Mouse (Mus musculus) intestine, embryonic 15.5 days (tissue): ENCODE data around the gene Shroom4. TPM values are rescaled to one million over a fixed set of nuclear protein-coding genes. Genes with fewer than 3 reads are reported as not detected.

ENCODE experiments used
- ATAC-seq: fragments of 200-750 bp; cut with Nextera tagmentation; 2 replicates; pipeline ENCODE4 v1.8.0; 2017; ENCODE audit warnings: moderate TSS enrichment, moderate library complexity
- H3K27ac ChIP-seq: fragments of 300-500 bp; sonication (generic); 2 replicates; pipeline ENCODE4 v1.5.1; 2015; ENCODE audit warnings: mild to moderate bottlenecking, inconsistent platforms
- H3K27me3 ChIP-seq: fragments of 300-500 bp; sonication (generic); replicated peaks from 2 replicates; pipeline ENCODE4 v1.6.1; 2015; ENCODE audit warnings: inconsistent platforms
- H3K36me3 ChIP-seq: fragments of 300-500 bp; sonication (generic); 2 replicates; pipeline ENCODE4 v1.6.1; 2015; ENCODE audit warnings: inconsistent platforms
- H3K4me1 ChIP-seq: fragments of 300-500 bp; sonication (generic); replicated peaks from 2 replicates; pipeline ENCODE4 v1.6.1; 2015; ENCODE audit warnings: inconsistent platforms
- H3K4me2 ChIP-seq: fragments of 300-500 bp; sonication (generic); replicated peaks from 2 replicates; pipeline ENCODE4 v1.6.1; 2015; ENCODE audit warnings: mild to moderate bottlenecking, inconsistent platforms
- H3K4me3 ChIP-seq: fragments of 300-500 bp; sonication (generic); replicated peaks from 2 replicates; pipeline ENCODE4 v1.5.1; 2015; ENCODE audit warnings: inconsistent platforms
- H3K9ac ChIP-seq: fragments of 300-500 bp; sonication (generic); 2 replicates; pipeline ENCODE4 v1.6.1; 2015; ENCODE audit warnings: inconsistent platforms
- H3K9me3 ChIP-seq: fragments of 300-500 bp; sonication (generic); 2 replicates; pipeline ENCODE4 v1.6.1; 2016; ENCODE audit warnings: inconsistent platforms
- WGBS: fragments of 180-500 bp; shearing (Covaris S2); methylation state at CpG from one replicate; pipeline ENCODE4 v1.1.7; 2015; 5-methylcytosine and 5-hydroxymethylcytosine counted together
- polyA plus RNA-seq: library from polyadenylated mRNA; unstranded; fragments of >200 nt; fragmentation: Nextera tagmentation; extraction: Ambion mirVana; gene quantifications from 2 replicates; pipeline ENCODE4 v1.2.1, GENCODE M21; 2015

Gene Shroom4
- polyA plus RNA-seq, result 1.8 and 1.9 TPM in 2 replicates

- Histone ChIP-seq H3K27ac (peak within 1 kb of the TSS; percentile 77), H3K4me3 (peak within 1 kb of the TSS; percentile 59), H3K9ac (peak within 1 kb of the TSS; percentile 52), H3K27me3 (no peaks in the 10 kb centered on the region), H3K9me3 (no peaks in the 10 kb centered on the region), H3K4me1 (no peaks in the 10 kb centered on the region), H3K36me3 (no peaks in the 10 kb centered on the region), H3K4me2 (peak within 1 kb of the TSS; percentile 61)
- ATAC-seq, result peak; percentile 96
- 12% methylated on average over 54 of the region's 55 CpGs for WGBS
Measured at GRCm38 (mm10) chrX:6399626-6400397, at the start of gene Shroom4. Gene Shroom4, plus strand, starts transcription at chrX:6399854.

- H3K4me3 ChIP-seq, result no peak overlapping the region
Measured at GRCm38 (mm10) chrX:6356876-6357275, 42.8 kb upstream of the Shroom4 start.

GRCm38 (mm10) chrX:6357503-6358114, 42.0 kb upstream of the Shroom4 start:
- no peak overlapping the region for H3K9ac ChIP-seq
- H3K4me2 ChIP-seq, result no peak overlapping the region
- no peaks in the 10 kb centered on the region for H3K4me1 ChIP-seq
- no peak overlapping the region for H3K4me3 ChIP-seq
- no peaks in the 10 kb centered on the region for H3K36me3 ChIP-seq
- ATAC-seq, result no peak
- H3K27me3 ChIP-seq, result no peaks in the 10 kb centered on the region
- H3K27ac ChIP-seq, result no peak overlapping the region
- WGBS, result 79% methylated on average over 6 of the region's 6 CpGs
- H3K9me3 ChIP-seq, result no peaks in the 10 kb centered on the region

More at GRCm38 (mm10) chrX:6356876-6357275, 42.8 kb upstream of the Shroom4 start:
- H3K36me3 ChIP-seq, result no peaks in the 10 kb centered on the region
- 75% methylated on average over 3 of the region's 3 CpGs for WGBS
- no peak overlapping the region for H3K9ac ChIP-seq
- no peaks in the 10 kb centered on the region for H3K9me3 ChIP-seq
- H3K27me3 ChIP-seq, result no peaks in the 10 kb centered on the region
- H3K4me2 ChIP-seq, result no peak overlapping the region
- H3K27ac ChIP-seq, result no peak overlapping the region
- no peaks in the 10 kb centered on the region for H3K4me1 ChIP-seq
- ATAC-seq, result no peak

- H3K27ac ChIP-seq, result no peak overlapping the region
- no peaks in the 10 kb centered on the region for H3K4me1 ChIP-seq
- no peak overlapping the region for H3K4me3 ChIP-seq
- H3K4me2 ChIP-seq, result no peak overlapping the region
- 44% methylated on average over 1 of the region's 1 CpGs for WGBS
- H3K36me3 ChIP-seq, result no peaks in the 10 kb centered on the region
- H3K9me3 ChIP-seq, result no peaks in the 10 kb centered on the region
- H3K27me3 ChIP-seq, result no peaks in the 10 kb centered on the region
- no peak for ATAC-seq
- H3K9ac ChIP-seq, result no peak overlapping the region
Measured at GRCm38 (mm10) chrX:6368822-6369221, 30.8 kb upstream of the Shroom4 start.

- H3K4me3 ChIP-seq, result no peak overlapping the region
- no peaks in the 10 kb centered on the region for H3K4me1 ChIP-seq
- no peaks in the 10 kb centered on the region for H3K9me3 ChIP-seq
- no peak overlapping the region for H3K4me2 ChIP-seq
- 76% methylated on average over 3 of the region's 3 CpGs for WGBS
- H3K36me3 ChIP-seq, result no peaks in the 10 kb centered on the region
- H3K9ac ChIP-seq, result no peak overlapping the region
- H3K27me3 ChIP-seq, result no peaks in the 10 kb centered on the region
- H3K27ac ChIP-seq, result no peak overlapping the region
- no peak for ATAC-seq
Measured at GRCm38 (mm10) chrX:6370706-6371105, 28.9 kb upstream of the Shroom4 start.

- no peak for ATAC-seq
- Histone ChIP-seq H3K27ac (no peak overlapping the region), H3K9ac (no peak overlapping the region), H3K36me3 (no peaks in the 10 kb centered on the region), H3K27me3 (no peaks in the 10 kb centered on the region), H3K4me3 (no peak overlapping the region), H3K4me2 (no peak overlapping the region), H3K4me1 (no peaks in the 10 kb centered on the region), H3K9me3 (no peaks in the 10 kb centered on the region)
- 61% methylated on average over 1 of the region's 1 CpGs for WGBS
Measured at GRCm38 (mm10) chrX:6393861-6394260, 5.8 kb upstream of the Shroom4 start.

GRCm38 (mm10) chrX:6399193-6399592, 461 bp upstream of the Shroom4 start:
- no peaks in the 10 kb centered on the region for H3K9me3 ChIP-seq
- no peaks in the 10 kb centered on the region for H3K4me1 ChIP-seq
- H3K4me2 ChIP-seq, result peak overlapping the region; percentile 61
- H3K27ac ChIP-seq, result peak overlapping the region; percentile 51
- H3K36me3 ChIP-seq, result no peaks in the 10 kb centered on the region
- WGBS, result 50% methylated on average over 1 of the region's 1 CpGs
- ATAC-seq, result no peak; the same call in 1 of the 2 replicates
- H3K27me3 ChIP-seq, result no peaks in the 10 kb centered on the region
- peak overlapping the region; percentile 59 for H3K4me3 ChIP-seq
- H3K9ac ChIP-seq, result 0 out of 2 replicates have a peak overlapping the region, but pooled peaks have one; percentile 10

GRCm38 (mm10) chrX:6400398-6401020, 855 bp downstream of the Shroom4 start:
- peak overlapping the region; percentile 52 for H3K9ac ChIP-seq

GRCm38 (mm10) chrX:6402921-6403320, 3.3 kb downstream of the Shroom4 start:
- ATAC-seq, result no peak
- H3K9me3 ChIP-seq, result no peaks in the 10 kb centered on the region
- 76% methylated on average over 4 of the region's 4 CpGs for WGBS

More at GRCm38 (mm10) chrX:6400398-6401020, 855 bp downstream of the Shroom4 start:
- 19% methylated on average over 40 of the region's 49 CpGs for WGBS
- Histone ChIP-seq H3K27me3 (no peaks in the 10 kb centered on the region), H3K9me3 (no peaks in the 10 kb centered on the region), H3K36me3 (no peaks in the 10 kb centered on the region), H3K4me2 (peak overlapping the region; percentile 61), H3K4me3 (peak overlapping the region; percentile 59), H3K27ac (peak overlapping the region; percentile 77), H3K4me1 (no peaks in the 10 kb centered on the region)
- ATAC-seq, result peak; percentile 65

GRCm38 (mm10) chrX:6409114-6409513, 9.5 kb downstream of the Shroom4 start:
- no peak overlapping the region for H3K9ac ChIP-seq
- no peak overlapping the region for H3K4me3 ChIP-seq
- H3K4me1 ChIP-seq, result no peaks in the 10 kb centered on the region
- no peaks in the 10 kb centered on the region for H3K36me3 ChIP-seq
- no peak for ATAC-seq
- H3K27me3 ChIP-seq, result no peaks in the 10 kb centered on the region
- no peak overlapping the region for H3K27ac ChIP-seq
- no peaks in the 10 kb centered on the region for H3K9me3 ChIP-seq
- H3K4me2 ChIP-seq, result no peak overlapping the region
- 50% methylated on average over 6 of the region's 6 CpGs for WGBS

More at GRCm38 (mm10) chrX:6402921-6403320, 3.3 kb downstream of the Shroom4 start:
- no peak overlapping the region for H3K9ac ChIP-seq
- no peaks in the 10 kb centered on the region for H3K36me3 ChIP-seq
- no peaks in the 10 kb centered on the region for H3K27me3 ChIP-seq
- H3K27ac ChIP-seq, result no peak overlapping the region
- no peak overlapping the region for H3K4me2 ChIP-seq
- no peak overlapping the region for H3K4me3 ChIP-seq
- H3K4me1 ChIP-seq, result no peaks in the 10 kb centered on the region

- H3K4me2 ChIP-seq, result no peak overlapping the region
- H3K9ac ChIP-seq, result no peak overlapping the region
- H3K9me3 ChIP-seq, result no peaks in the 10 kb centered on the region
- H3K4me1 ChIP-seq, result no peaks in the 10 kb centered on the region
- 75% methylated on average over 12 of the region's 12 CpGs for WGBS
- no peak overlapping the region for H3K4me3 ChIP-seq
- H3K27me3 ChIP-seq, result no peaks in the 10 kb centered on the region
- no peak overlapping the region for H3K27ac ChIP-seq
- H3K36me3 ChIP-seq, result no peaks in the 10 kb centered on the region
- ATAC-seq, result no peak
Measured at GRCm38 (mm10) chrX:6415412-6415811, 15.8 kb downstream of the Shroom4 start.

- Histone ChIP-seq H3K27me3 (no peaks in the 10 kb centered on the region), H3K9ac (no peak overlapping the region), H3K4me3 (no peak overlapping the region), H3K27ac (no peak overlapping the region), H3K4me2 (no peak overlapping the region), H3K9me3 (no peaks in the 10 kb centered on the region), H3K4me1 (no peaks in the 10 kb centered on the region), H3K36me3 (no peaks in the 10 kb centered on the region)
- no peak for ATAC-seq
- 67% methylated on average over 5 of the region's 5 CpGs for WGBS
Measured at GRCm38 (mm10) chrX:6415936-6416335, 16.3 kb downstream of the Shroom4 start.
